Mouse (Mus musculus): ENCODE measurements around the gene Tubgcp4. TPM values are rescaled to one million over a fixed set of nuclear protein-coding genes. Genes with fewer than 3 reads are reported as not detected.

Gene Tubgcp4
- polyA plus RNA-seq, 1 experiment: 35.7 TPM

GRCm38 (mm10) chr2:121169173-121169572 lies 1.3 kb upstream of the Tubgcp4 start:
- no peak for DNase-seq (ENCODE audit: low read depth in 1 of 2, low spot score in 2 of 2)
- 44% methylated on average over 4 of the region's 4 CpGs for WGBS
- Histone ChIP-seq H3K36me3 (ENCODE audit: control insufficient read depth, insufficient read depth, low read length) (peaks cover 12% of the 10 kb centered on the region), H3K27ac (ENCODE audit: insufficient read depth, low read length) (no peak overlapping the region), H3K27me3 (ENCODE audit: control insufficient read depth, insufficient read depth, low read length) (no peaks in the 10 kb centered on the region), H3K4me1 (ENCODE audit: control insufficient read depth, insufficient read depth, insufficient read length) (peaks cover 6% of the 10 kb centered on the region; the same call in 1 of the 2 replicates), H3K4me3 (ENCODE audit: extremely low read depth, insufficient read depth, insufficient read length) (no peak overlapping the region; the same call in 1 of the 2 replicates)
- TF ChIP-seq CTCF (IDR thresholded peaks at IDR 0.05; ENCODE audit: extremely low read depth, insufficient read depth, insufficient read length, insufficient replicate concordance): no peak
- no peak for TF ChIP-seq POLR2A (IDR thresholded peaks at IDR 0.05; ENCODE audit: low read depth, low read length)

- H3K27ac ChIP-seq (ENCODE audit: insufficient read depth, low read length): no peak overlapping the region
- TF ChIP-seq CTCF (IDR thresholded peaks at IDR 0.05; ENCODE audit: extremely low read depth, insufficient read depth, insufficient read length, insufficient replicate concordance) (no peak), POLR2A (IDR thresholded peaks at IDR 0.05; ENCODE audit: low read depth, low read length) (no peak)
- H3K27me3 ChIP-seq (ENCODE audit: control insufficient read depth, insufficient read depth, low read length): no peaks in the 10 kb centered on the region
- peak overlapping the region; percentile 97 for H3K4me3 ChIP-seq (ENCODE audit: extremely low read depth, insufficient read depth, insufficient read length)
- H3K4me1 ChIP-seq (ENCODE audit: control insufficient read depth, insufficient read depth, insufficient read length): peaks cover 6% of the 10 kb centered on the region; the same call in 1 of the 2 replicates
- WGBS: 7% methylated on average over 9 of the region's 9 CpGs
- peaks cover 15% of the 10 kb centered on the region for H3K36me3 ChIP-seq (ENCODE audit: control insufficient read depth, insufficient read depth, low read length)
- peak in 1 of 2 experiments; percentile 22 for DNase-seq (ENCODE audit: low read depth in 1 of 2, low spot score in 2 of 2)
Observed at GRCm38 (mm10) chr2:121169902-121170301, 552 bp upstream of the Tubgcp4 start.

GRCm38 (mm10) chr2:121170980-121171742 lies 707 bp downstream of the Tubgcp4 start, which contains the start of gene Zscan29:
Gene Zscan29, minus strand, starts transcription at chr2:121171125.
- Histone ChIP-seq H3K4me3 (ENCODE audit: extremely low read depth, insufficient read depth, insufficient read length) (peak within 1 kb of the TSS; percentile 97), H3K4me1 (ENCODE audit: control insufficient read depth, insufficient read depth, insufficient read length) (peaks cover 6% of the 10 kb centered on the region; the same call in 1 of the 2 replicates), H3K36me3 (ENCODE audit: control insufficient read depth, insufficient read depth, low read length) (peaks cover 16% of the 10 kb centered on the region), H3K27ac (ENCODE audit: insufficient read depth, low read length) (peak within 1 kb of the TSS; percentile 93), H3K27me3 (ENCODE audit: control insufficient read depth, insufficient read depth, low read length) (no peaks in the 10 kb centered on the region)
- peak; percentile 69 to 90 for DNase-seq (ENCODE audit: low read depth in 1 of 2, low spot score in 2 of 2)
- TF ChIP-seq POLR2A (IDR thresholded peaks at IDR 0.05; ENCODE audit: low read depth, low read length) (peak; percentile 84), CTCF (IDR thresholded peaks at IDR 0.05; ENCODE audit: extremely low read depth, insufficient read depth, insufficient read length, insufficient replicate concordance) (peak; percentile 4; the same call in 1 of the 2 replicates)
- under 1% methylated on average over 65 of the region's 66 CpGs for WGBS

GRCm38 (mm10) chr2:121178828-121179479 lies 8.5 kb downstream of the Tubgcp4 start:
- H3K4me1 ChIP-seq (ENCODE audit: control insufficient read depth, insufficient read depth, insufficient read length): no peaks in the 10 kb centered on the region
- H3K27me3 ChIP-seq (ENCODE audit: control insufficient read depth, insufficient read depth, low read length): no peaks in the 10 kb centered on the region
- H3K36me3 ChIP-seq (ENCODE audit: control insufficient read depth, insufficient read depth, low read length): peaks cover 40% of the 10 kb centered on the region
- H3K4me3 ChIP-seq (ENCODE audit: extremely low read depth, insufficient read depth, insufficient read length): no peak overlapping the region
- DNase-seq (ENCODE audit: low read depth in 1 of 2, low spot score in 2 of 2): no peak
- 89% methylated on average over 3 of the region's 3 CpGs for WGBS
- H3K27ac ChIP-seq (ENCODE audit: insufficient read depth, low read length): no peak overlapping the region
- no peak for TF ChIP-seq CTCF (IDR thresholded peaks at IDR 0.05; ENCODE audit: extremely low read depth, insufficient read depth, insufficient read length, insufficient replicate concordance)
- TF ChIP-seq POLR2A (IDR thresholded peaks at IDR 0.05; ENCODE audit: low read depth, low read length): no peak

GRCm38 (mm10) chr2:121183431-121183830 lies 13.0 kb downstream of the Tubgcp4 start:
- H3K4me3 ChIP-seq (ENCODE audit: extremely low read depth, insufficient read depth, insufficient read length): no peak overlapping the region
- no peak overlapping the region for H3K27ac ChIP-seq (ENCODE audit: insufficient read depth, low read length)
- no peak for DNase-seq (ENCODE audit: low read depth in 1 of 2, low spot score in 2 of 2)
- no peaks in the 10 kb centered on the region for H3K4me1 ChIP-seq (ENCODE audit: control insufficient read depth, insufficient read depth, insufficient read length)
- TF ChIP-seq POLR2A (IDR thresholded peaks at IDR 0.05; ENCODE audit: low read depth, low read length): no peak
- no peak for TF ChIP-seq CTCF (IDR thresholded peaks at IDR 0.05; ENCODE audit: extremely low read depth, insufficient read depth, insufficient read length, insufficient replicate concordance)
- H3K27me3 ChIP-seq (ENCODE audit: control insufficient read depth, insufficient read depth, low read length): no peaks in the 10 kb centered on the region
- peaks cover 34% of the 10 kb centered on the region for H3K36me3 ChIP-seq (ENCODE audit: control insufficient read depth, insufficient read depth, low read length)
- 95% methylated on average over 5 of the region's 5 CpGs for whole genome bisulfite sequencing

GRCm38 (mm10) chr2:121184142-121184541 lies 13.7 kb downstream of the Tubgcp4 start:
- H3K4me1 ChIP-seq (ENCODE audit: control insufficient read depth, insufficient read depth, insufficient read length): no peaks in the 10 kb centered on the region
- 96% methylated on average over 7 of the region's 7 CpGs for WGBS
- H3K27ac ChIP-seq (ENCODE audit: insufficient read depth, low read length): no peak overlapping the region
- no peak for DNase-seq (ENCODE audit: low read depth in 1 of 2, low spot score in 2 of 2)
- TF ChIP-seq CTCF (IDR thresholded peaks at IDR 0.05; ENCODE audit: extremely low read depth, insufficient read depth, insufficient read length, insufficient replicate concordance): no peak
- TF ChIP-seq POLR2A (IDR thresholded peaks at IDR 0.05; ENCODE audit: low read depth, low read length): no peak
- peaks cover 35% of the 10 kb centered on the region for H3K36me3 ChIP-seq (ENCODE audit: control insufficient read depth, insufficient read depth, low read length)
- H3K4me3 ChIP-seq (ENCODE audit: extremely low read depth, insufficient read depth, insufficient read length): no peak overlapping the region
- H3K27me3 ChIP-seq (ENCODE audit: control insufficient read depth, insufficient read depth, low read length): no peaks in the 10 kb centered on the region
